Mouse (Mus musculus): ENCODE measurements around the gene Tfeb.

GRCm38 (mm10) chr17:47737271-47738065, 638 bp downstream of the Tfeb start:
- TF ChIP-seq CTCF (IDR thresholded peaks at IDR 0.05), result no peak
- TF ChIP-seq EP300 (IDR thresholded peaks at IDR 0.05), result no peak

Data from lung, postnatal 0 days (tissue).